Mouse (Mus musculus) kidney, adult 18-20 months (tissue): ENCODE data around the gene Csmd2.

Experiments used
- DNase-seq: peaks from one replicate; pipeline ENCODE4 v3.0.0; 2021

Gene Csmd2

DNA sequence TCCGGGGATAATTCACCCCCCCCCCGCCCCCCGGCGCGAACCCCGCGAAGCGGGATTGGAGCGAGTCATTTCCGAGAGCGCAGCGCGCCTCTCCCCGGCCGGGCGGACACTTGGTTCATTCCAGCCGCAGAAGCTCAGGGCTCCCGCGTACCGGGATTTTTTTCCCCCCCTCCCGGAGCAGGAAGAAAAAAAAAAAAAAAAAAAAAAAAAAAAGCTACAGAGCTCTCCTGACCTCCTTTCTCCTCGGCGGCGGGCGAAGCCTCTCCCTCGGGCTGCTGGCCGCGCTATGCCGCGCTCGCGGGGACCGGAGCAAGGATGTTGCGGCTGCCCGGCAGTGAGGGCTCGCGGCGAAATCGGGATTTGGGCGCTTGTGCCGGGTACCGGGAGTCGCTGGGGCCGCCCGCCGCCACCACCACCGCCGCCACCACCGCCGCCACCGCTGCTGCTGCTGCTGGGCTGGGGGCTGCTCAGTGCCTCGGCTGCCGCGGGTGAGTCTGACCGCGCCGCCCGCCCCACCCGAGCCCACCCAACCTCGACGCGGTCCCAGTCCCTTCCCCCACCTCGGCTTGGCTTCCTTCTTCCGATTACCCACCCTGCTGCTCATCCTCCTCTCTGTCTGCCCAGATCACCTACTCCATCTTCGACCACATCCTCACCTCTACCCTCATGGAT is at the start of gene Csmd2:
Gene Csmd2, plus strand, starts transcription at position 74 of the 672 bp plus-strand sequence.
- no peak for DNase-seq

GRCm38 (mm10) chr4:127947696-127948095 is 40.0 kb upstream of the Csmd2 start:
- no peak for DNase-seq

GRCm38 (mm10) chr4:127953006-127953710 is 34.5 kb upstream of the Csmd2 start:
- DNase-seq, result no peak

GRCm38 (mm10) chr4:127969101-127969500 is 18.6 kb upstream of the Csmd2 start:
- no peak for DNase-seq

- DNase-seq, result peak; percentile 9
Measured at GRCm38 (mm10) chr4:127970018-127970421, 17.6 kb upstream of the Csmd2 start.

GRCm38 (mm10) chr4:127970901-127971868 is 16.5 kb upstream of the Csmd2 start, which contains the start of gene CK137956:
Gene CK137956 (minus strand): TSS chr4:127970951.
- DNase-seq, result no peak

DNA sequence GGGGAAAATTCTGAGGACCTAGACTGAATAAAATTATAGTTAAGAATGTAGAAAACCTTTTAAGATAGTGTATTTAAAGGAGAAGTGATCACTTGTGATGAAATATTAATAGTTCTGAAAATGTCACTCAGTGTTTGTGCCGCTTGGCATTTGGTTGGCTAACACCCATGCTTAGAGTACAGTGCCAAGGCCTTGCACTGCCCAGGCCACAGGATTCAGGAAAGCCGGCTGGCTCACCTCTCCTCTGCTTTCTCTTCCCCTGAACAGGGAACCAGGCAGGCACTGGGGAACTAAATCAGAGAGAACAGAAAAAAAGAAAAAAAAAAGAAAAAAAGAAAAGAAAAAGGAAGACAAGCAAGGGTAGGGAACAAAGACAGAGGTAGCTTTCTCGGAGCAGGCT is 14.7 kb upstream of the Csmd2 start:
- no peak for DNase-seq

GRCm38 (mm10) chr4:127981125-127981524 is 6.5 kb upstream of the Csmd2 start:
- DNase-seq, result no peak

- no peak for DNase-seq
Measured at GRCm38 (mm10) chr4:127984426-127984825, 3.2 kb upstream of the Csmd2 start.

- no peak for DNase-seq
Measured at GRCm38 (mm10) chr4:127985874-127986273, 1.8 kb upstream of the Csmd2 start.

- DNase-seq, result no peak
Measured at GRCm38 (mm10) chr4:127986491-127987075, 1.1 kb upstream of the Csmd2 start.

DNA sequence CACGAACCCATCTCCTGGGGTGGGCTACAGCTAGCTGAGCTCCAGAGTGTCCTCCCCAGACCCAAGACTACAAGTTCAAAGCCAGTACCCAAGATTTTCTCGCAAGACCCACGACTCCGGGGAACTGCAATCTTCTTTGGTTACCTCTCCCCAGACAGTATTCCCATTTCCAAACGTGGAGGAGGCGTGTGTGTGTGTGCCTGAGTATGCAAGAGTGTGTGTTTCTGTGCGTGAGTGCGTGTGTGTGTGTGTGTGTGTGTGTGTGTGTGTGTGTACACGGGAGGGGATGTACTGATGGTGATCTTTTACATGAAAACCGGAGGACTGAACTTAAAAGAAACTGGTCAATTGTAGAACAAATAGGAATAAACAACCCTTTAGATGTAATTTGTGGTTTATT is 387 bp upstream of the Csmd2 start:
- no peak for DNase-seq

DNA sequence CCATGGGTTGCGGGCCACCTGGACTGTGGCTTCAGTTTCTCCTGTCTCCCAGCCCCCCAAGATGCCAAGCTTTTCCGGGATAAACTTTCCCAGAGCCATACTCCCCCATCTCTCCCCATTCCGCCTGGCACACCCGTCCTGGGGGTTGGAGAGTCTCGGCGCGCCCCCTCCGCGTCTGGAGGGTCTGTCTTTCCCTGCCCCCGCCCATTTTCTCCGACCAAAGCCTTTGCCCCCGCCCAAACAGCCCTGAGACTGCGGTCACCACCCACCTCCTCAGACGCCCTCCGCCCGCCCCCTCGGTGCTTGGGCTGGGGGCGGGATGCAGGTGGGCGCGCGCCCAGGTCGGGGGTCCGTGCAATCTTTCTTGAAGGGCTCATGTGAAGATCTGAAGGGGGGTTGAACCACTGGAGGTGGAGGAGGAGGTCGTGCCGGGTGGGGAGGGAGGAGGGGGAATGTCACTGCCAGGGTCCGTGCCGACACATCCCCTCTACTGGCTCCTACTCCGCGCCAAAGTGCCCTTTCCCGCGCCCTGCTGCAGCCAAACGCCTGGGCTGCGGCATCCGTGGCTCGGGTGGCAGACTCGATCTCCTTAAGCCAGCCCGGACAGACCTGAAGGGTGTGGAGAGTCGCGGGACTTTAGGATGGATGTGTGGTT is 996 bp downstream of the Csmd2 start:
- no peak for DNase-seq

DNA sequence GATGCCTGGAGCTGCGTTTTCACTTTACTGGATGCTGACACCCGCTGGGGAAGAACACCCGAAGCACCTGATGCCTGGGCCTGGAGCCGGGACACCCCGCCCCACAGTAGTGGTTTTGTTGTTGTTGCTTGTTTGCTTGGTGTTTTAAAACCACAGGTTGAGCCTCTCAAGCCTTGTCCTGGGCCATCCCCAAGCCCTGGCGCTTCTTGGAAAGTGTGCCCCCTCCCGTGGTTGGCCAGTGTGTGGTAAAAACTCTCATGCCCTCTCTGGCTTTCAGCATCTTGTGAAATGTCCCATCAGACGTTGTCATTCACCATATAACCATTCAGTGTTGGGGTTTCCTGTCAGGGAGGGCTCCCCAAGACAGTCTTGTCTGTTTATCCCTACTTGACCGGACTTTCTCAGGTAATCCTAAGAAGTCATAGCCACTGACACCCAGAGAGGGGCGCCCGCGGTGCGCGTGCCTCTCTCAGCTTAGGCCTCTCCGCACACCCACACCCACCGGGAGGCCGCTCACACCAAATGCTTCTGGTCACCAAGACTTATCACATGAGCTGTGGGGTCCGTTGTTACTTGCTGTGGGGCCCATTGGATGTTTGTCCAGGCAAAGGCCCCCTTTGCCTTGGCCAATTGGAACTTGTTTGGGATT is 1.8 kb downstream of the Csmd2 start:
- peak; percentile 6 for DNase-seq

DNA sequence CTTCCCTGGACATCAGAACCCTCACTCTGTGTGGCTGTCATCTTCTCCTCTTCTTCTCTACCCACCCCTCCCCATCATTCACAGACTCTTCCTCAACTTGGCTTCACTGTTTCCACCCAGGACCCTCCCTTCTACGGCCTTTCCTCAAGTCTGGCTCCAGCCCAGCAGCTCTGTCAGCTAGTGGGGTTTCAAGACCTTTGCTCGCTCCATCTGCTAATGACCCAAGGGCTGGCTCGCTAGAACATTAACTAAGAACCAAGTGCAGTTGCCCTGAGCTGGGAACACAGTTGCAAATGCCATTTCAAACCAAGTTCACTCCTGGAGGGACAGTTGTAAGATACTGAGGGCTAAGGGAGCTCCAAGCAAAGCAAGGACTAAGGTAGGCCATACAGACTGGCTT is 11.6 kb downstream of the Csmd2 start:
- peak; percentile 30 for DNase-seq

- no peak for DNase-seq
Measured at GRCm38 (mm10) chr4:128002638-128003101, 15.0 kb downstream of the Csmd2 start.

GRCm38 (mm10) chr4:128004797-128005452 is 17.3 kb downstream of the Csmd2 start:
- no peak for DNase-seq

GRCm38 (mm10) chr4:128019465-128019864 is 31.8 kb downstream of the Csmd2 start:
- no peak for DNase-seq

- no peak for DNase-seq
Measured at GRCm38 (mm10) chr4:128028294-128028693, 40.6 kb downstream of the Csmd2 start.

DNA sequence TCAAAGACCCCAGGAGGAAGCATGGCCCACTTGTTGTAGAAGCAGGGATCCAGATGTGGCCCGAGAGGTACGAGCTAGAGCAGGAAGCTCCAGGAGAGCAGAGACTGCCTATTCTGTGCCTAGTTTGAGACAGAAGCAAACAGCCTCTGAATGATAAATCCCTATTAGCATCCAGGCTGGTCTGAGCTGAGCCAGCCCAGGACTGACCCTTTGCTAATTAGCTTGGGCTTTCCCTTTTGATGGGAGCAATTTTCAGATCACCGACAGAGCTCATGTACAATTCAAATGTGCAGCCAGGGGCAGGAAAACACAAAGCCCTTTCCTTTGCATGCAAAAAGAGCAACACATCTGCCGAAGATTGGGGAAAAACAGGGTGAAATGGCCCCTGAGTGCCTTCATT is 54.2 kb downstream of the Csmd2 start:
- no peak for DNase-seq

- DNase-seq, result no peak
Measured at GRCm38 (mm10) chr4:128042626-128043025, 55.0 kb downstream of the Csmd2 start.
